Mouse (Mus musculus): ENCODE data around the gene Tead1. TPM values are rescaled to one million over a fixed set of nuclear protein-coding genes. Genes with fewer than 3 reads are reported as not detected.

Gene Tead1
- polyA plus RNA-seq, 1 experiment from 2014 or later = 16.9 TPM

GRCm38 (mm10) chr7:112854516-112854915 is 175.4 kb downstream of the Tead1 start:
- 20% methylated on average over 5 of the region's 5 CpGs for WGBS

GRCm38 (mm10) chr7:112855419-112855818 is 176.3 kb downstream of the Tead1 start:
- no peak overlapping the region for H3K27ac ChIP-seq
- peaks cover 56% of the 10 kb centered on the region for H3K4me1 ChIP-seq (replicated peaks)
- H3K9ac ChIP-seq (replicated peaks) = no peak overlapping the region

More at GRCm38 (mm10) chr7:112854516-112854915, 175.4 kb downstream of the Tead1 start:
- H3K27ac ChIP-seq = no peak overlapping the region
- H3K4me1 ChIP-seq (replicated peaks) = peaks cover 58% of the 10 kb centered on the region
- 0 out of 2 replicates have a peak, but pooled peaks have one; percentile 5 for ATAC-seq
- no peak overlapping the region for H3K4me3 ChIP-seq (replicated peaks)
- no peaks in the 10 kb centered on the region for H3K27me3 ChIP-seq
- H3K4me2 ChIP-seq (replicated peaks) = no peak overlapping the region
- no peaks in the 10 kb centered on the region for H3K9me3 ChIP-seq
- no peak overlapping the region for H3K9ac ChIP-seq (replicated peaks)
- H3K36me3 ChIP-seq = 0 out of 2 replicates have a peak, but pooled peaks cover 3% of the 10 kb centered on the region

GRCm38 (mm10) chr7:112856121-112856571 is 177.0 kb downstream of the Tead1 start:
- Histone ChIP-seq H3K4me3 (replicated peaks) (no peak overlapping the region), H3K4me1 (replicated peaks) (peaks cover 49% of the 10 kb centered on the region), H3K36me3 (peaks cover 3% of the 10 kb centered on the region; the same call in 1 of the 2 replicates), H3K9ac (replicated peaks) (no peak overlapping the region), H3K9me3 (no peaks in the 10 kb centered on the region), H3K4me2 (replicated peaks) (no peak overlapping the region), H3K27me3 (no peaks in the 10 kb centered on the region), H3K27ac (0 out of 2 replicates have a peak overlapping the region, but pooled peaks have one; percentile 49)
- WGBS = 34% methylated on average over 7 of the region's 7 CpGs
- ATAC-seq = no peak

More at GRCm38 (mm10) chr7:112855419-112855818, 176.3 kb downstream of the Tead1 start:
- ATAC-seq = no peak
- Histone ChIP-seq H3K27me3 (no peaks in the 10 kb centered on the region), H3K36me3 (0 out of 2 replicates have a peak, but pooled peaks cover 3% of the 10 kb centered on the region), H3K9me3 (no peaks in the 10 kb centered on the region), H3K4me3 (replicated peaks) (no peak overlapping the region), H3K4me2 (replicated peaks) (no peak overlapping the region)
- 78% methylated on average over 6 of the region's 6 CpGs for WGBS

GRCm38 (mm10) chr7:112856583-112856982 is 177.5 kb downstream of the Tead1 start:
- WGBS = 79% methylated on average over 10 of the region's 10 CpGs
- Histone ChIP-seq H3K4me1 (replicated peaks) (peaks cover 44% of the 10 kb centered on the region), H3K4me3 (replicated peaks) (no peak overlapping the region), H3K9ac (replicated peaks) (no peak overlapping the region), H3K9me3 (no peaks in the 10 kb centered on the region), H3K27ac (no peak overlapping the region), H3K4me2 (replicated peaks) (no peak overlapping the region), H3K36me3 (peaks cover 8% of the 10 kb centered on the region; the same call in 1 of the 2 replicates), H3K27me3 (no peaks in the 10 kb centered on the region)
- no peak for ATAC-seq

GRCm38 (mm10) chr7:112859887-112860286 is 180.8 kb downstream of the Tead1 start:
- peaks cover 14% of the 10 kb centered on the region for H3K4me1 ChIP-seq (replicated peaks)
- H3K4me3 ChIP-seq (replicated peaks) = no peak overlapping the region
- no peak overlapping the region for H3K4me2 ChIP-seq (replicated peaks)
- no peak for ATAC-seq
- peaks cover 30% of the 10 kb centered on the region for H3K36me3 ChIP-seq
- 96% methylated on average over 6 of the region's 6 CpGs for WGBS
- no peaks in the 10 kb centered on the region for H3K27me3 ChIP-seq
- no peak overlapping the region for H3K27ac ChIP-seq
- H3K9ac ChIP-seq (replicated peaks) = no peak overlapping the region
- no peaks in the 10 kb centered on the region for H3K9me3 ChIP-seq

GRCm38 (mm10) chr7:112862086-112862485 is 183.0 kb downstream of the Tead1 start:
- H3K4me1 ChIP-seq (replicated peaks) = no peaks in the 10 kb centered on the region
- no peak overlapping the region for H3K4me2 ChIP-seq (replicated peaks)
- H3K4me3 ChIP-seq (replicated peaks) = no peak overlapping the region
- no peak overlapping the region for H3K27ac ChIP-seq
- H3K27me3 ChIP-seq = no peaks in the 10 kb centered on the region
- no peaks in the 10 kb centered on the region for H3K9me3 ChIP-seq
- no peak for ATAC-seq
- no peak overlapping the region for H3K9ac ChIP-seq (replicated peaks)
- WGBS = 97% methylated on average over 5 of the region's 5 CpGs
- H3K36me3 ChIP-seq = peaks cover 30% of the 10 kb centered on the region

- ATAC-seq = no peak
- WGBS = 95% methylated on average over 8 of the region's 8 CpGs
Measured at GRCm38 (mm10) chr7:112864188-112864587, 185.1 kb downstream of the Tead1 start.

GRCm38 (mm10) chr7:112865739-112866138 is 186.6 kb downstream of the Tead1 start:
- no peak overlapping the region for H3K4me3 ChIP-seq (replicated peaks)
- ATAC-seq = 0 out of 2 replicates have a peak, but pooled peaks have one; percentile 40
- H3K27me3 ChIP-seq = no peaks in the 10 kb centered on the region
- no peaks in the 10 kb centered on the region; the same call in 1 of the 2 replicates for H3K4me1 ChIP-seq (replicated peaks)
- 4% methylated on average over 2 of the region's 2 CpGs for WGBS
- H3K9me3 ChIP-seq = no peaks in the 10 kb centered on the region
- no peak overlapping the region for H3K9ac ChIP-seq (replicated peaks)
- H3K27ac ChIP-seq = no peak overlapping the region
- H3K4me2 ChIP-seq (replicated peaks) = no peak overlapping the region
- H3K36me3 ChIP-seq = peaks cover 27% of the 10 kb centered on the region

More at GRCm38 (mm10) chr7:112864188-112864587, 185.1 kb downstream of the Tead1 start:
- Histone ChIP-seq H3K36me3 (peaks cover 27% of the 10 kb centered on the region), H3K4me3 (replicated peaks) (no peak overlapping the region), H3K9ac (replicated peaks) (no peak overlapping the region), H3K9me3 (no peaks in the 10 kb centered on the region), H3K4me1 (replicated peaks) (no peaks in the 10 kb centered on the region; the same call in 1 of the 2 replicates), H3K27me3 (no peaks in the 10 kb centered on the region), H3K4me2 (replicated peaks) (no peak overlapping the region), H3K27ac (no peak overlapping the region)

GRCm38 (mm10) chr7:112868551-112869465 is 189.7 kb downstream of the Tead1 start:
- H3K4me1 ChIP-seq (replicated peaks) = peaks cover 8% of the 10 kb centered on the region
- peak overlapping the region; percentile 5; the same call in 1 of the 2 replicates for H3K27ac ChIP-seq
- 60% methylated on average over 7 of the region's 8 CpGs for WGBS
- peaks cover 4% of the 10 kb centered on the region; the same call in 1 of the 2 replicates for H3K36me3 ChIP-seq
- no peaks in the 10 kb centered on the region for H3K9me3 ChIP-seq
- H3K9ac ChIP-seq (replicated peaks) = no peak overlapping the region
- no peak overlapping the region for H3K4me2 ChIP-seq (replicated peaks)
- peak; percentile 61; the same call in 1 of the 2 replicates for ATAC-seq
- no peaks in the 10 kb centered on the region for H3K27me3 ChIP-seq
- no peak overlapping the region for H3K4me3 ChIP-seq (replicated peaks)

GRCm38 (mm10) chr7:112871752-112872151 is 192.6 kb downstream of the Tead1 start:
- WGBS = 80% methylated on average over 7 of the region's 7 CpGs
- H3K27me3 ChIP-seq = no peaks in the 10 kb centered on the region
- H3K9ac ChIP-seq (replicated peaks) = no peak overlapping the region
- no peaks in the 10 kb centered on the region for H3K9me3 ChIP-seq
- ATAC-seq = no peak
- no peak overlapping the region for H3K4me3 ChIP-seq (replicated peaks)
- peaks cover 11% of the 10 kb centered on the region for H3K4me1 ChIP-seq (replicated peaks)
- H3K4me2 ChIP-seq (replicated peaks) = no peak overlapping the region
- no peak overlapping the region for H3K27ac ChIP-seq
- H3K36me3 ChIP-seq = peaks cover 13% of the 10 kb centered on the region

- no peak overlapping the region for H3K9ac ChIP-seq (replicated peaks)
- H3K27me3 ChIP-seq = no peaks in the 10 kb centered on the region
- H3K4me1 ChIP-seq (replicated peaks) = peaks cover 20% of the 10 kb centered on the region
- no peak overlapping the region for H3K27ac ChIP-seq
- no peak overlapping the region for H3K4me3 ChIP-seq (replicated peaks)
- H3K4me2 ChIP-seq (replicated peaks) = no peak overlapping the region
- H3K9me3 ChIP-seq = no peaks in the 10 kb centered on the region
- WGBS = 65% methylated on average over 9 of the region's 9 CpGs
- no peak for ATAC-seq
- peaks cover 13% of the 10 kb centered on the region for H3K36me3 ChIP-seq
Measured at GRCm38 (mm10) chr7:112872435-112873196, 193.5 kb downstream of the Tead1 start.
